Mouse (Mus musculus): ENCODE data around the gene Ndufc1. TPM values are rescaled to one million over a fixed set of nuclear protein-coding genes. Genes with fewer than 3 reads are reported as not detected.

Ndufc1 gene
- total and polyA plus RNA-seq, 3 experiments, result 159 to 213 (median 206) TPM

DNA sequence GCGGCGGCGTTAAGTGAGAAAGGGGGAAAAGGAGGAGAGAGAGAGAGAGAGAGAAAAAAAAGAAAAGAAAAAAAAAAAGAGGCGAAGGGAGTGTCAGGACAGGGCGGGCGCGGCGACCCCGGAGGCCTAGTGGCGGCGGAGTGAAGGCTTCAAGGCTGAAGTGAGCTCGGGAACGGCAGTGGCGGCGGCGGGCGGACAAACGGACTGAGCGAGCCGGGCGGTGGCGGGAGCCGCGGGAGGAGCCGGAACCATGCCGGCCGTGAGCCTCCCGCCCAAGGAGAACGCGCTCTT lies 7.2 kb upstream of the Ndufc1 start:
- dilution Hi-C loops (cut with MboI; ENCODE audit: extremely low pct_ligation_motif_present, extremely low pct_unique_long_range_greater_than_20kb, low sequenced_read_pairs) (no loop called here), in situ Hi-C loops (cut with MboI; ENCODE audit: low pct_ligation_motif_present, low pct_unique_long_range_greater_than_20kb, low sequenced_read_pairs) (no loop called here)
- H3K9me3 ChIP-seq (replicated peaks; ENCODE audit: low read length), result no peaks in the 10 kb centered on the region
- H3K4me2 ChIP-seq (ENCODE audit: insufficient read depth, low read depth, poor library complexity, severe bottlenecking), result no peak overlapping the region
- no peaks in the 10 kb centered on the region for H3K27me3 ChIP-seq (replicated peaks)
- H3K27ac ChIP-seq (ENCODE audit: insufficient read depth, low read depth), result peak overlapping the region; percentile 69
- peaks cover 0 to 23% of the 10 kb centered on the region in 2 experiments for H3K36me3 ChIP-seq (replicated peaks in 1 of 2; ENCODE audit: control insufficient read depth in 1 of 2, insufficient read depth in 1 of 2, low read length in 1 of 2)
- H3K79me2 ChIP-seq (replicated peaks; ENCODE audit: control insufficient read depth, extremely low read depth, insufficient read depth, poor library complexity, severe bottlenecking), result peaks cover 58% of the 10 kb centered on the region
- peak overlapping the region; percentile 97 for H3K9ac ChIP-seq (ENCODE audit: insufficient read depth, low read depth)
- peak overlapping the region; percentile 78 to 82 (median 80) for H3K4me3 ChIP-seq (replicated peaks in 1 of 3; ENCODE audit: low read depth in 2 of 3, low read length in 2 of 3, poor library complexity in 1 of 3)
- no peak for DNase-seq (ENCODE audit: extremely low read depth)
- TF ChIP-seq ELF1 (IDR thresholded peaks at IDR 0.05; ENCODE audit: low read depth, low read length) (no peak), MAFK (IDR thresholded peaks at IDR 0.05; ENCODE audit: insufficient replicate concordance, low read length) (no peak), NELFE (IDR thresholded peaks at IDR 0.05; ENCODE audit: low read depth, low read length) (no peak; the same call in 1 of the 2 replicates), RCOR1 (conservative IDR thresholded peaks at IDR 0.05; ENCODE audit: low read depth, low read length) (no peak), MXI1 (IDR thresholded peaks at IDR 0.05; ENCODE audit: low read depth, low read length) (no peak), MYC (IDR thresholded peaks at IDR 0.05; ENCODE audit: low read depth, low read length) (no peak), MAZ (IDR thresholded peaks at IDR 0.05; ENCODE audit: low read depth, low read length) (no peak), MEF2A (IDR thresholded peaks at IDR 0.05; ENCODE audit: borderline replicate concordance, low read depth, low read length) (no peak), POLR2A (IDR thresholded peaks at IDR 0.05; ENCODE audit: low read depth, low read length) (no peak), SIN3A (IDR thresholded peaks at IDR 0.05; ENCODE audit: low read length) (no peak; the same call in 1 of the 2 replicates), USF1 (IDR thresholded peaks at IDR 0.05; ENCODE audit: low read depth, low read length) (no peak), RAD21 (IDR thresholded peaks at IDR 0.05; ENCODE audit: low read depth, low read length) (no peak), E2F4 (IDR thresholded peaks at IDR 0.05; ENCODE audit: insufficient replicate concordance, low read depth, low read length) (no peak), UBTF (IDR thresholded peaks at IDR 0.05; ENCODE audit: low read depth, low read length) (no peak; the same call in 1 of the 2 replicates), EP300 (IDR thresholded peaks at IDR 0.05; ENCODE audit: low read length) (no peak), TCF12 (IDR thresholded peaks at IDR 0.05; ENCODE audit: low read depth, low read length) (no peak), POLR2AphosphoS2 (IDR thresholded peaks at IDR 0.05; ENCODE audit: low read depth, low read length) (no peak), ZKSCAN1 (IDR thresholded peaks at IDR 0.05; ENCODE audit: borderline replicate concordance, low read depth, low read length) (no peak)
- peaks cover 0 to 44% of the 10 kb centered on the region in 2 experiments; a peak in 3 of 4 replicates for H3K4me1 ChIP-seq (ENCODE audit: control insufficient read depth in 1 of 2, insufficient read depth in 2 of 2)

- H3K4me1 ChIP-seq (ENCODE audit: control insufficient read depth in 1 of 2, insufficient read depth in 2 of 2), result peaks cover 0 to 41% of the 10 kb centered on the region in 2 experiments; a peak in 2 of 4 replicates
- H3K79me2 ChIP-seq (replicated peaks; ENCODE audit: control insufficient read depth, extremely low read depth, insufficient read depth, poor library complexity, severe bottlenecking), result peaks cover 52% of the 10 kb centered on the region
- peak within 1 kb of the TSS; percentile 82 to 91 (median 91) for H3K4me3 ChIP-seq (replicated peaks in 1 of 3; ENCODE audit: low read depth in 2 of 3, low read length in 2 of 3, poor library complexity in 1 of 3)
- peaks cover 0 to 21% of the 10 kb centered on the region in 2 experiments for H3K36me3 ChIP-seq (replicated peaks in 1 of 2; ENCODE audit: control insufficient read depth in 1 of 2, insufficient read depth in 1 of 2, low read length in 1 of 2)
- H3K9me3 ChIP-seq (replicated peaks; ENCODE audit: low read length), result no peaks in the 10 kb centered on the region
- H3K4me2 ChIP-seq (ENCODE audit: insufficient read depth, low read depth, poor library complexity, severe bottlenecking), result peak within 1 kb of the TSS; percentile 94
- dilution Hi-C loops (cut with MboI; ENCODE audit: extremely low pct_ligation_motif_present, extremely low pct_unique_long_range_greater_than_20kb, low sequenced_read_pairs), result no loop called here
- peak within 1 kb of the TSS; percentile 69; the same call in 1 of the 2 replicates for H3K27ac ChIP-seq (ENCODE audit: insufficient read depth, low read depth)
- in situ Hi-C loops (cut with MboI; ENCODE audit: low pct_ligation_motif_present, low pct_unique_long_range_greater_than_20kb, low sequenced_read_pairs), result no loop called here
- H3K9ac ChIP-seq (ENCODE audit: insufficient read depth, low read depth), result peak within 1 kb of the TSS; percentile 97
- DNase-seq (ENCODE audit: extremely low read depth), result peak; percentile 92
- H3K27me3 ChIP-seq (replicated peaks), result no peaks in the 10 kb centered on the region
- TF ChIP-seq ZC3H11A (IDR thresholded peaks at IDR 0.05; ENCODE audit: low read depth, low read length) (no peak), MYC (IDR thresholded peaks at IDR 0.05; ENCODE audit: low read depth, low read length) (peak; percentile 79; the same call in 1 of the 2 replicates), NELFE (IDR thresholded peaks at IDR 0.05; ENCODE audit: low read depth, low read length) (peak; percentile 86), PAX5 (IDR thresholded peaks at IDR 0.05; ENCODE audit: low read length) (no peak), ZMIZ1 (IDR thresholded peaks at IDR 0.05; ENCODE audit: low read depth, low read length) (peak; percentile 94; the same call in 1 of the 2 replicates), SIN3A (IDR thresholded peaks at IDR 0.05; ENCODE audit: low read length) (peak; percentile 80), E2F4 (IDR thresholded peaks at IDR 0.05; ENCODE audit: insufficient replicate concordance, low read depth, low read length) (no peak), MAZ (IDR thresholded peaks at IDR 0.05; ENCODE audit: low read depth, low read length) (peak; percentile 68), POLR2A (IDR thresholded peaks at IDR 0.05; ENCODE audit: low read depth, low read length) (peak; percentile 82), IRF4 (IDR thresholded peaks at IDR 0.05; ENCODE audit: low read depth, low read length) (peak; percentile 64), CHD2 (IDR thresholded peaks at IDR 0.05; ENCODE audit: low read length) (peak; percentile 77), ZNF384 (IDR thresholded peaks at IDR 0.05; ENCODE audit: low read depth, low read length) (no peak), NRF1 (IDR thresholded peaks at IDR 0.05; ENCODE audit: low read depth, low read length) (peak; percentile 92), JUN (IDR thresholded peaks at IDR 0.05; ENCODE audit: insufficient read depth, low read depth, low read length) (no peak), ETS1 (conservative IDR thresholded peaks at IDR 0.05; ENCODE audit: low read depth, low read length) (no peak; the same call in 1 of the 2 replicates), RAD21 (IDR thresholded peaks at IDR 0.05; ENCODE audit: low read depth, low read length) (no peak), CHD1 (IDR thresholded peaks at IDR 0.05; ENCODE audit: low read depth, low read length) (0 out of 2 replicates have a peak, but pooled peaks have one; percentile 54), HCFC1 (IDR thresholded peaks at IDR 0.05; ENCODE audit: low read depth, low read length) (peak; percentile 94)
Observed at GRCm38 (mm10) chr3:51415098-51416072, 6.6 kb upstream of the Ndufc1 start, which contains the start of gene Naa15. TSS of gene Naa15 (plus strand) at chr3:51415148.

All from CH12.LX (cell line).